ENCODE assay signal across 8 mouse cellular contexts in the genomic region with DNA sequence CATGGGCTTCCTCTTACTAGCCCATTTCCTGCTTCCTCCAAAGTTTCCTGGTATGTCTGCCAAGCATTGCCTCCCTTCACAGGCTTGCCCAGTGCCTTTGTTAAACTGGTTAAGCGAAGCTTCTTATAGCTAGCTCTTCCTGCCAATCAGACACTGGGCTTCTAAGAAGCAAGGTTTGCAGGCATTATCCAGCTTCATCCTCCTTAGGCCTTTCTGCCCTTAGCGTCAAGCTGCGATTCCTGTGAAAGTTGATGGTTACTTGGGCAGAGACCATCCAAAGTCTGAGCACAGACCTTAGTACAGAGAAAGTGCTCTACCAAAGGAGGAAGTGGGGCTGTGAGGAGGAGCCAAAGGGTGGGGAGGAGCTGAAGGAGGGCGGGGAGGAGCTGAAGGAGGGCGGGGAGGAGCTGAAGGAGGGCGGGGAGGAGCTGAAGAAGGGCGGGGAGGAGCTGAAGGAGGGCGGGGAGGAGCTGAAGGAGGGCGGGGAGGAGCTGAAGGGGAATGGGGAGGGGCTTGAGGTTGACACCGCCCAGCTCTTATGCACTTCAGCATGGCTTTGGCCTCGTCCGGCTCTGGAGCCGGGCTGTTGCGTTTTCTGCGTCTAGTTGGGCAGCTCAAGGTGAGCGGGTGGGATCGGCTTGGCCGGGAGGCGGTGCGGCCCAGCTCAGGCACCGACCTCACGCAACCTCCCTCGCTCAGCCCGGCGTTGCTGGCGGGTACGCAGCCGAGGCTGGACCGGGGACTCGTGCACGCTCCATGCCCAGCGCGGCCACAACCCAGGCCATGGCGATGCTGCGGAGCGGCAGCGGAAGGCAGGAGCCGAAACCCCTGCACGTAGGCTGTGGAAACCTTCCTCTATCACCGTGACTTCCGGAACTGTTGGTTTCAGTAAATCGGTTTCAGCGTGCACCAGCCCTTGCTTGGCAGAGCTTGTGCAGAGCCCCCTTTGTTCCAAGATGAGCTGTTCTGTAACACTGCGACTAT. TPM values are rescaled to one million over a fixed set of nuclear protein-coding genes. Genes with fewer than 3 reads are reported as not detected.
DNase-seq lines count a peak whose midpoint lies in the region; ATAC-seq and TF ChIP-seq lines count a peak whose summit lies in the region.

A gene (plus strand): TSS at position 519 of the 984 bp plus-strand sequence.

- H3K27ac ChIP-seq in bone marrow macrophage, adult 2 months (ENCODE audit: insufficient read depth, low read depth, low read length) = peak within 1 kb of the TSS; percentile 79
- peak within 1 kb of the TSS; percentile 25 for H3K27ac ChIP-seq in embryonic fibroblast, embryonic 13.5 days (ENCODE audit: insufficient read depth, low read length)
- peak within 1 kb of the TSS; percentile 97 for H3K27ac ChIP-seq in heart, embryonic 10.5 days
- peak within 1 kb of the TSS; percentile 93 for H3K27ac ChIP-seq in kidney, embryonic 15.5 days
- peak within 1 kb of the TSS; percentile 75; the same call in 1 of the 2 replicates for H3K27ac ChIP-seq in liver, embryonic 11.5 days (ENCODE audit: low read depth, low read length)
- peak within 1 kb of the TSS; percentile 93 for H3K27ac ChIP-seq in stomach, embryonic 14.5 days (ENCODE audit: low read length)

- TF ChIP-seq POLR2A in bone marrow macrophage, adult 2 months (IDR thresholded peaks at IDR 0.05; ENCODE audit: borderline replicate concordance, low read depth, low read length) = no peak
- TF ChIP-seq POLR2A in embryonic fibroblast, embryonic 13.5 days (IDR thresholded peaks at IDR 0.05; ENCODE audit: low read depth, low read length) = peak; percentile 96

- no peak for TF ChIP-seq CTCF in bone marrow macrophage, adult 2 months (IDR thresholded peaks at IDR 0.05; ENCODE audit: low read depth, low read length)
- no peak for TF ChIP-seq CTCF in embryonic fibroblast, embryonic 13.5 days (IDR thresholded peaks at IDR 0.05; ENCODE audit: borderline replicate concordance, insufficient read depth, low read length)

- no peaks in the 10 kb centered on the region for H3K27me3 ChIP-seq in heart, embryonic 10.5 days (ENCODE audit: insufficient read depth, poor library complexity, severe bottlenecking)
- H3K27me3 ChIP-seq in kidney, embryonic 15.5 days = no peaks in the 10 kb centered on the region
- no peaks in the 10 kb centered on the region for H3K27me3 ChIP-seq in liver, embryonic 11.5 days (replicated peaks; ENCODE audit: control insufficient read depth, insufficient read depth, low read length)
- no peaks in the 10 kb centered on the region for H3K27me3 ChIP-seq in stomach, embryonic 14.5 days (ENCODE audit: control insufficient read depth, insufficient read depth, low read length)

- peaks cover 10% of the 10 kb centered on the region for H3K4me1 ChIP-seq in bone marrow macrophage, adult 2 months (ENCODE audit: control insufficient read depth, insufficient read depth, low read length)
- H3K4me1 ChIP-seq in embryonic fibroblast, embryonic 13.5 days (ENCODE audit: control insufficient read depth, insufficient read depth, low read length) = no peaks in the 10 kb centered on the region
- H3K4me1 ChIP-seq in heart, embryonic 10.5 days = peaks cover 6% of the 10 kb centered on the region; the same call in 1 of the 2 replicates
- peaks cover 9% of the 10 kb centered on the region; the same call in 1 of the 2 replicates for H3K4me1 ChIP-seq in kidney, embryonic 15.5 days
- 0 out of 2 replicates have a peak, but pooled peaks cover 4% of the 10 kb centered on the region for H3K4me1 ChIP-seq in liver, embryonic 11.5 days (replicated peaks; ENCODE audit: control insufficient read depth, insufficient read depth, low read length)
- H3K4me1 ChIP-seq in stomach, embryonic 14.5 days (ENCODE audit: control insufficient read depth, insufficient read depth, low read length) = peaks cover 7% of the 10 kb centered on the region; the same call in 1 of the 2 replicates

- H3K9me3 ChIP-seq in heart, embryonic 10.5 days = no peaks in the 10 kb centered on the region
- H3K9me3 ChIP-seq in kidney, embryonic 15.5 days (replicated peaks) = no peaks in the 10 kb centered on the region
- no peaks in the 10 kb centered on the region for H3K9me3 ChIP-seq in liver, embryonic 11.5 days (ENCODE audit: control insufficient read depth, low read length)
- H3K9me3 ChIP-seq in stomach, embryonic 14.5 days (ENCODE audit: control insufficient read depth, low read depth, low read length) = no peaks in the 10 kb centered on the region

- DNase-seq in B cell, adult 2 months = peak; percentile 81 to 82
- DNase-seq in heart, embryonic 10.5 days (ENCODE audit: low spot score) = peak; percentile 94
- DNase-seq in liver, embryonic 11.5 days (ENCODE audit: low spot score) = peak; percentile 83
- DNase-seq in naive thymus-derived CD4-positive, alpha-beta T cell, adult 2 months (ENCODE audit: low read depth) = peak; percentile 93

- peaks cover 21% of the 10 kb centered on the region for H3K36me3 ChIP-seq in heart, embryonic 10.5 days
- H3K36me3 ChIP-seq in kidney, embryonic 15.5 days = peaks cover 18% of the 10 kb centered on the region
- H3K36me3 ChIP-seq in liver, embryonic 11.5 days (ENCODE audit: control insufficient read depth, insufficient read depth, low read length) = no peaks in the 10 kb centered on the region
- H3K36me3 ChIP-seq in stomach, embryonic 14.5 days (ENCODE audit: control insufficient read depth, insufficient read depth, low read length) = peaks cover 3% of the 10 kb centered on the region

- ATAC-seq in kidney, embryonic 15.5 days (replicated peaks; ENCODE audit: low FRiP score) = peak; percentile 99
- ATAC-seq in liver, embryonic 11.5 days (replicated peaks; ENCODE audit: low FRiP score) = peak; percentile 95
- ATAC-seq in stomach, embryonic 14.5 days (ENCODE audit: insufficient number of reproducible peaks, insufficient read depth, low FRiP score, low read depth) = peak; percentile 95

- peak within 1 kb of the TSS; percentile 64 for H3K4me2 ChIP-seq in kidney, embryonic 15.5 days
- peak within 1 kb of the TSS; percentile 80 for H3K4me2 ChIP-seq in liver, embryonic 11.5 days
- H3K4me2 ChIP-seq in stomach, embryonic 14.5 days (replicated peaks; ENCODE audit: low read depth, low read length) = peak within 1 kb of the TSS; percentile 59

- peak within 1 kb of the TSS; percentile 86 for H3K4me3 ChIP-seq in bone marrow macrophage, adult 2 months (ENCODE audit: insufficient read depth, low read length)
- H3K4me3 ChIP-seq in embryonic fibroblast, embryonic 13.5 days (ENCODE audit: insufficient read depth, low read length) = peak within 1 kb of the TSS; percentile 52
- H3K4me3 ChIP-seq in heart, embryonic 10.5 days = peak within 1 kb of the TSS; percentile 86
- H3K4me3 ChIP-seq in kidney, embryonic 15.5 days (replicated peaks) = peak within 1 kb of the TSS; percentile 60
- peak within 1 kb of the TSS; percentile 73 for H3K4me3 ChIP-seq in liver, embryonic 11.5 days (ENCODE audit: low read depth, low read length)
- peak within 1 kb of the TSS; percentile 71 for H3K4me3 ChIP-seq in stomach, embryonic 14.5 days (ENCODE audit: low read depth, low read length)

- H3K9ac ChIP-seq in kidney, embryonic 15.5 days = peak within 1 kb of the TSS; percentile 67
- peak within 1 kb of the TSS; percentile 77 for H3K9ac ChIP-seq in liver, embryonic 11.5 days (ENCODE audit: low read depth, low read length)
- H3K9ac ChIP-seq in stomach, embryonic 14.5 days (replicated peaks; ENCODE audit: low read depth, low read length) = peak within 1 kb of the TSS; percentile 67

- WGBS in heart, embryonic 10.5 days = 4% methylated on average over 44 of the region's 44 CpGs
- 4% methylated on average over 42 of the region's 44 CpGs for WGBS in kidney, embryonic 15.5 days
- WGBS in liver, embryonic 11.5 days = 2% methylated on average over 41 of the region's 44 CpGs
- WGBS in stomach, embryonic 14.5 days = 4% methylated on average over 40 of the region's 44 CpGs

RNA-seq across cellular contexts. Expression of the gene that starts here (rescaled TPM):
- 8.9 and 11.1 TPM in 2 replicates for polyA plus RNA-seq in bone marrow macrophage, adult 2 months (2012; ENCODE audit: insufficient read depth, insufficient read length, missing spikeins)
- 28.1 and 31.5 TPM in 2 replicates for polyA plus RNA-seq in embryonic fibroblast, embryonic 13.5 days (2011; ENCODE audit: insufficient read length, low read depth, missing spikeins)
- 73.6 and 79.5 TPM in 2 replicates for polyA plus RNA-seq in heart, embryonic 10.5 days (2016; fragmentation: Nextera tagmentation; extraction: Ambion mirVana)
- polyA plus RNA-seq in kidney, embryonic 15.5 days (2015; fragmentation: Nextera tagmentation; extraction: Ambion mirVana) = 73.4 and 77.0 TPM in 2 replicates
- 59.2 and 63.3 TPM in 2 replicates for polyA plus RNA-seq in liver, embryonic 11.5 days (2014; fragmentation: Nextera tagmentation; extraction: Ambion mirVana)
- polyA plus RNA-seq in stomach, embryonic 14.5 days (2014; fragmentation: Nextera tagmentation; extraction: Ambion mirVana) = 75.9 and 82.5 TPM in 2 replicates

Comparison
In these comparisons a context has a peak if more than half of its experiments do, and no peak if none do; other contexts are left out.
1. Peak in every context shown above with its lines: DNase-seq, ATAC-seq, H3K4me3 ChIP-seq and H3K27ac ChIP-seq.
2. H3K27ac ChIP-seq: peak in every context shown above with its lines; median percentile 97 in heart, embryonic 10.5 days; 93 in kidney, embryonic 15.5 days; 93 in stomach, embryonic 14.5 days; 79 in bone marrow macrophage, adult 2 months; 75 in liver, embryonic 11.5 days; 25 in embryonic fibroblast, embryonic 13.5 days.